Mouse (Mus musculus) intestine, embryonic 14.5 days (tissue): Measurements from ENCODE around the gene Zp3r. TPM values are rescaled to one million over a fixed set of nuclear protein-coding genes. Genes with fewer than 3 reads are reported as not detected.

Experiments used
- ATAC-seq: fragments of 200-750 bp; cut with Nextera tagmentation; replicated peaks from 2 replicates; pipeline ENCODE4 v1.8.0; 2017; ENCODE audit warnings: low read depth, moderate number of reproducible peaks, moderate TSS enrichment, moderate library complexity; ENCODE audit not compliant: low FRiP score, low TSS enrichment
- DNase-seq: peaks from one replicate; pipeline ENCODE4 v3.0.0-alpha.2; 2018; ENCODE audit warnings: low spot score
- H3K27ac ChIP-seq: fragments of 300-500 bp; sonication (generic); 2 replicates; pipeline ENCODE4 v1.5.1; 2014; ENCODE audit warnings: low read depth, mild to moderate bottlenecking, control low read depth
- H3K27me3 ChIP-seq: fragments of 300-500 bp; sonication (generic); replicated peaks from 2 replicates; pipeline ENCODE4 v1.6.1; 2014; ENCODE audit warnings: low read length, control low read depth; ENCODE audit not compliant: control insufficient read depth, insufficient read depth
- H3K36me3 ChIP-seq: fragments of 300-500 bp; sonication (generic); 2 replicates; pipeline ENCODE4 v1.6.1; 2014; ENCODE audit warnings: low read length, control low read depth; ENCODE audit not compliant: control insufficient read depth, insufficient read depth
- H3K4me1 ChIP-seq: fragments of 300-500 bp; sonication (generic); replicated peaks from 2 replicates; pipeline ENCODE4 v1.6.1; 2014; ENCODE audit warnings: low read length, control low read depth, mixed read lengths; ENCODE audit not compliant: control insufficient read depth, insufficient read depth
- H3K4me2 ChIP-seq: fragments of 300-500 bp; sonication (generic); 2 replicates; pipeline ENCODE4 v1.6.1; 2014; ENCODE audit warnings: low read length
- H3K4me3 ChIP-seq: fragments of 300-500 bp; sonication (generic); 2 replicates; pipeline ENCODE4 v1.5.1; 2014; ENCODE audit warnings: low read depth, low read length, control low read depth, mixed read lengths
- H3K9ac ChIP-seq: fragments of 300-500 bp; sonication (generic); 2 replicates; pipeline ENCODE4 v1.6.1; 2014; ENCODE audit warnings: mild to moderate bottlenecking, low read length
- H3K9me3 ChIP-seq: fragments of 300-500 bp; sonication (generic); 2 replicates; pipeline ENCODE4 v1.6.1; 2016; ENCODE audit warnings: low read length, control low read depth; ENCODE audit not compliant: control insufficient read depth
- WGBS: fragments of 180-500 bp; shearing (Covaris S2); extraction: QIAGEN DNeasy Blood & Tissue Kit; methylation state at CpG from one replicate; pipeline ENCODE4 v1.1.7; 2014; 5-methylcytosine and 5-hydroxymethylcytosine counted together
- polyA plus RNA-seq: library from polyadenylated mRNA; unstranded; fragments of >200 nt; fragmentation: Nextera tagmentation; extraction: Ambion mirVana; gene quantifications from 2 replicates; pipeline ENCODE4 v1.2.1, GENCODE M21; 2014

Zp3r gene
- polyA plus RNA-seq, 1 experiment from 2014 or later: 0.12 TPM

DNA sequence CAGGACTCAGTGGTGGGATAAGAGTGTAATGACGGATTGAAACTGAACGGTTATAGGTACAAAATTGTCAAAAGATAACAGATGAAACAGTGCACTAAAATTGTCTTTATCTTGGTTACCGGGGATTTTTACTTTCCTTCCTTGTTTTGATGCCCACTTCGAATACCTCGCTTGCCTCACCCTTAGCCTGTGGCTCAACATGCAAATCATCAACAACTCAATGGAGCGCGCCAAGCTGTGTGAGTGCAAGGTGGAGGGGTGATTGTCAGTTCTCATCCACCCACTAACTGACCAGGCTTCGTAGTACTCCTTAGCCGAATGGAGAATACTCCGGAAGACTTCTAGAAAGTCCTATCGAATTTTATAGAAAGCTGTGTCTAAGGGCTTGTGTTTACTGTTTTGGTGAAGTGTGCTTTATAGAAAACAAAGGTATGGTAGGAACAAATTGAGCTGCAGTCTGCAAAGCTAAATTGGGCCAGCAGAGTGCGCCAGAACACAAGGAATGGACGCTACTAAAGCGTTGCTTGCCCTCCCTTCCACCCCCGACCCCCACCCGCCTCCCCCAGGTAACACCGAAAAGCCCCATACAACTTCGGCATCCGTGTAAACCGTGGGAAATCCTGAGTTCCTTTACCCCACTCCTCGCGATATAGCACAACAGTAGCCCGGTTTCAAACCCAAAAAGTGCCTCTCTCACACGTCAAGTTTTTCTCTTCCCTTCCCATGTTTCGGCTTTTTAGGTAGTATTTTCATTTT is 81.6 kb downstream of the Zp3r start:
- WGBS: 25% methylated on average over 25 of the region's 25 CpGs

More for the DNA sequence above, 81.6 kb downstream of the Zp3r start:
- Histone ChIP-seq H3K9me3 (no peaks in the 10 kb centered on the region), H3K36me3 (no peaks in the 10 kb centered on the region), H3K4me1 (no peaks in the 10 kb centered on the region), H3K27ac (no peak overlapping the region), H3K9ac (peak overlapping the region; percentile 35; the same call in 1 of the 2 replicates), H3K4me3 (peak overlapping the region; percentile 33), H3K27me3 (no peaks in the 10 kb centered on the region), H3K4me2 (peak overlapping the region; percentile 52)
- DNase-seq (peak; percentile 83), ATAC-seq (peak; percentile 68)

Other genes with a start within 250 kb of the Zp3r start
- gene Cd55b, start 206.6 kb downstream of the Zp3r start, polyA plus RNA-seq: not detected in 2 replicates
- 16.9 and 18.3 TPM in 2 replicates for gene Cd55, start 166.9 kb downstream of the Zp3r start, polyA plus RNA-seq
- gene C4bp, start 32.0 kb upstream of the Zp3r start, polyA plus RNA-seq: 2.2 and 3.5 TPM in 2 replicates
- 0.23 TPM in 1 of 2 replicates, not detected in the other for gene Gm29427, start 86.2 kb upstream of the Zp3r start, polyA plus RNA-seq
- 7.5 and 8.1 TPM in 2 replicates for gene Yod1, start 87.7 kb upstream of the Zp3r start, polyA plus RNA-seq
- 9.4 and 9.8 TPM in 2 replicates for gene Pfkfb2, start 99.6 kb upstream of the Zp3r start, polyA plus RNA-seq
- 55.7 and 61.4 TPM in 2 replicates for gene AA986860, start 102.4 kb upstream of the Zp3r start, polyA plus RNA-seq
- 0.16 TPM in 1 of 2 replicates, not detected in the other for gene Fcamr, start 171.3 kb upstream of the Zp3r start, polyA plus RNA-seq
- 0.71 and 0.76 TPM in 2 replicates for gene Pigr, start 197.1 kb upstream of the Zp3r start, polyA plus RNA-seq
- 4.6 and 5.2 TPM in 2 replicates for gene Fcmr, start 236.0 kb upstream of the Zp3r start, polyA plus RNA-seq